Mouse (Mus musculus): ENCODE measurements around the gene Fgr. TPM values are rescaled to one million over a fixed set of nuclear protein-coding genes. Genes with fewer than 3 reads are reported as not detected.

Gene Fgr
- total RNA-seq, 2 experiments from 2014 or later, result 0.42 to 0.44 TPM

GRCm38 (mm10) chr4:133047353-133048105, 73.6 kb downstream of the Fgr start:
- intact Hi-C loops (cut with DNase I), result no loop called here
- DNase-seq, result peak; percentile 57

GRCm38 (mm10) chr4:133049071-133049920, 75.4 kb downstream of the Fgr start:
- DNase-seq, result peak; percentile 82
- intact Hi-C loops (cut with DNase I), result no loop called here

GRCm38 (mm10) chr4:133050196-133050836, 76.4 kb downstream of the Fgr start:
- DNase-seq, result no peak
- intact Hi-C loops (cut with DNase I), result no loop called here

GRCm38 (mm10) chr4:133050837-133051549, 77.1 kb downstream of the Fgr start:
- intact Hi-C loops (cut with DNase I), result no loop called here
- no peak for DNase-seq

- no peak for DNase-seq
- intact Hi-C loops (cut with DNase I), result no loop called here
Observed at GRCm38 (mm10) chr4:133051550-133051865, 77.6 kb downstream of the Fgr start.

Other genes with a start within 250 kb of the Fgr start
- gene Xkr8, start 241.5 kb upstream of the Fgr start, total RNA-seq (2021), result 1 to 10 TPM; 4.3 to 4.8 TPM
- 1 to 10 TPM in 1 of 2 experiments, under 1 TPM in 1; 0.97 to 1.2 TPM for gene Smpdl3b, start 216.8 kb upstream of the Fgr start, total RNA-seq (2021)
- gene Rpa2, start 205.8 kb upstream of the Fgr start, total RNA-seq (2021), result 10 to 100 TPM; 15.4 to 16.0 TPM
- under 1 TPM; 0.52 to 0.81 TPM for gene Themis2, start 177.7 kb upstream of the Fgr start, total RNA-seq (2021)
- 10 to 100 TPM; 47.5 to 55.0 TPM for gene Ppp1r8, start 130.9 kb upstream of the Fgr start, total RNA-seq (2021)
- gene Stx12, start 89.6 kb upstream of the Fgr start, total RNA-seq (2021), result 100 to 1,000 TPM; 146 to 153 TPM
- 10 to 100 TPM; 24.3 to 25.4 TPM for gene Fam76a, start 51.5 kb upstream of the Fgr start, total RNA-seq (2021)
- gene Ahdc1, start 37.2 kb downstream of the Fgr start, total RNA-seq (2021), result 100 to 1,000 TPM in 1 of 2 experiments, 10 to 100 TPM in 1; 94.1 to 102 TPM
- gene Wasf2, start 156.4 kb downstream of the Fgr start, total RNA-seq (2021), result 10 to 100 TPM; 34.0 to 35.7 TPM
- gene Cd164l2, start 238.0 kb downstream of the Fgr start, total RNA-seq (2021), result 1 to 10 TPM in 1 of 2 experiments, under 1 TPM in 1; 0.72 to 1.8 TPM
- gene Gpr3, start 238.4 kb downstream of the Fgr start, total RNA-seq (2021), result 1 to 10 TPM; 2.0 to 2.1 TPM

Measured in left cerebral cortex, postnatal 4 days (tissue).